Mouse (Mus musculus) MEL (cell line): Measurements from ENCODE around the gene Gm8909. TPM values are rescaled to one million over a fixed set of nuclear protein-coding genes. Genes with fewer than 3 reads are reported as not detected.
A peak's percentile ranks its signal among the peaks of the same experiment; 100 is the strongest.
"Not testable (repeated sequence)": the region's sequence is repeated elsewhere in the genome, so short reads cannot be mapped to it uniquely, and the experiment has no call there.

ENCODE experiments used
- DNase-seq: peaks from one replicate; pipeline ENCODE4 v3.0.0; 2011; ENCODE audit warnings: low read depth, low spot score
- H3K27ac ChIP-seq: 2 replicates; pipeline ENCODE4 v1.5.1; 2012; ENCODE audit warnings: low read depth, mild to moderate bottlenecking, control low read depth, low read length, moderate library complexity; ENCODE audit not compliant: control insufficient read depth
- H3K27me3 ChIP-seq, 2 experiments: fragments of 150-350 bp in 1 of 2; sonication (generic) in 1 of 2; 2 replicates each; pipeline ENCODE4 v1.6.1; 2012; ENCODE audit warnings: low read length in 2 of 2, mild to moderate bottlenecking in 2 of 2, improper control_type of control experiment in 1 of 2, moderate library complexity in 1 of 2; ENCODE audit not compliant: insufficient read depth in 2 of 2, control insufficient read depth in 1 of 2
- H3K36me3 ChIP-seq, 2 experiments: 2 replicates each; pipeline ENCODE4 v1.6.1; 2012 to 2014; ENCODE audit warnings: low read length in 2 of 2, improper control_type of control experiment in 1 of 2, inconsistent platforms in 1 of 2, mild to moderate bottlenecking in 1 of 2; ENCODE audit not compliant: insufficient read depth in 2 of 2, control insufficient read depth in 1 of 2
- H3K4me1 ChIP-seq, 2 experiments: fragments of 150-350 bp in 1 of 2; sonication (generic) in 1 of 2; 2 replicates each; pipeline ENCODE4 v1.6.1; 2012; ENCODE audit warnings: low read length in 2 of 2, improper control_type of control experiment in 1 of 2, mild to moderate bottlenecking in 1 of 2; ENCODE audit not compliant: insufficient read depth in 2 of 2, control insufficient read depth in 1 of 2
- H3K4me3 ChIP-seq, 2 experiments: fragments of 150-350 bp in 1 of 2; sonication (generic) in 1 of 2; 2 replicates each; pipeline ENCODE4 v1.5.1; 2012; ENCODE audit warnings: low read depth in 2 of 2, low read length in 2 of 2, mild to moderate bottlenecking in 2 of 2, moderate library complexity in 2 of 2, control low read depth in 1 of 2, improper control_type of control experiment in 1 of 2; ENCODE audit not compliant: control insufficient read depth in 1 of 2, insufficient read depth in 1 of 2
- H3K79me2 ChIP-seq: 2 replicates; pipeline ENCODE4 v1.6.1; 2012; ENCODE audit warnings: mild to moderate bottlenecking, low read length, moderate library complexity; ENCODE audit not compliant: control insufficient read depth, poor library complexity, insufficient read depth
- H3K9ac ChIP-seq: 2 replicates; pipeline ENCODE4 v1.6.1; 2012; ENCODE audit warnings: low read depth, mild to moderate bottlenecking, control low read depth, low read length, moderate library complexity; ENCODE audit not compliant: control insufficient read depth, poor library complexity, severe bottlenecking
- H3K9me3 ChIP-seq: fragments of 150-350 bp; sonication (generic); replicated peaks from 2 replicates; pipeline ENCODE4 v1.6.1; 2012; ENCODE audit warnings: mild to moderate bottlenecking, low read length, improper control_type of control experiment, moderate library complexity; ENCODE audit not compliant: insufficient read depth
- polyA plus RNA-seq, 2 experiments: library from polyadenylated mRNA; stranded (reverse) in 1 of 2; unstranded in 1 of 2; fragments of >175 nt in 1 of 2; fragments of >200 nt in 1 of 2; gene quantifications; 2 replicates each; pipeline versions ENCODE4 v1.2.1 to v1.2.4; 2012; ENCODE audit warnings: low replicate concordance in 2 of 2, low read depth in 1 of 2; ENCODE audit not compliant: insufficient read length in 2 of 2, insufficient read depth in 1 of 2, missing spikeins in 1 of 2
- total RNA-seq: library from RNA; depleted of rRNA; stranded (reverse); fragments of 300-350 nt; gene quantifications from 2 replicates; pipeline ENCODE4 v1.2.3, GENCODE M21; 2012; rRNA removed

Gm8909 gene
- total and polyA plus RNA-seq, 3 experiments, result 3.0 TPM; not detected in 2

DNA sequence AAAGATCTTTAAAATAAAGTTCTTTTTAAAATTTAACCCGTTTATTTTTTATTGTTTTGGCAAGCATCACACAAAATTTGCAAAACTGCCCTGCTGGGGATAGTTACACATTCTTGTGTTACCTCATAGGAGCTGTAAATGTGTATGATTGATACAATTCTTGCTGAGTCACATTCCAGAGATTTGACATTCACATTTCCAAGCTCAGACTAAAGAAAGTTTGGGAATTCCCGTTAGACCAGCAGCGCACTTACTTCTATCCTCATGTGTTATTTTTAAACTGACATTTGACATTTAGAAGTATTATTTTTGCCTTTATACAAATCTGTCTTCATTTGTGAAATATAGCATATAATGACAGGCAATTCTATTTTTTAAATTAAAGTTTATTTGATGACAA lies 44.2 kb downstream of the Gm8909 start:
- not testable (repeated sequence) for H3K27ac ChIP-seq, DNase-seq, H3K9me3 ChIP-seq, H3K4me3 ChIP-seq, H3K79me2 ChIP-seq, H3K36me3 ChIP-seq, H3K4me1 ChIP-seq, H3K27me3 ChIP-seq, H3K9ac ChIP-seq

DNA sequence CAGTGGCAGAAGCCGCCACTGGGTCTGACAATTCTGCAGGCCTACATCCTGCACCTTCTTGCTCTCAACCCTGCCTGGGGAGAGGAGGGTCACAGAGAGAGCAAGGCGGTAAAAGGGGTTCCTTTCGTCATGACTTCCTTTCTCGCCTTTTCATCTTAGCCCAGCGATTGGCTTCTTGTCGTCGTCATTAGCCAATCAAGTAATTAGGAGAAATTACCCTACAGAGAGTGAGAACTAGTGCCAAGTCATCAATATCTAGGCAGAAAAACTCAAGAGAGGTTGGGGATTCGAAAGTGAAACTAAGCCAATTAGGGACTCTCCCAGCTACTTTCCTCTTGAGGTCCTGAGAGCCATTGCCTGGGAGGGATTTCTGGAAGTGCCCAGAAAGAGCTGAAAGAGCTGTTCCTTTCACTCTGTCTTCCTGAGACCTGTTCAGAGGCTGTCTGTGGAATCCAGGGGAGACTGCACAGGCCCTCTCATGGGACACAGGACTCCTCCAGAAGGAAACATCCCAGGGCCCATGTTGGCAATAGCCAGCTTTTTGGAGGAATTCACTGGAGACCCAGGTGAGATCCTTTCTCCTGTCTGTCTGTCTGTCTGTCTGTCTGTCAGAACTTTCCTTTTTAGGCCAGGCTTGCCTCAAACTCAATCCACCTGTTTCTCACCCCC lies 46.9 kb downstream of the Gm8909 start, which contains the start of gene Gm19684:
Gene Gm19684, plus strand, starts transcription at position 327 of the 669 bp plus-strand sequence.
- H3K27me3 ChIP-seq, H3K9me3 ChIP-seq, H3K79me2 ChIP-seq, H3K4me1 ChIP-seq, H3K36me3 ChIP-seq: not testable (repeated sequence)
- Histone ChIP-seq H3K27ac (peak within 1 kb of the TSS; percentile 45; the same call in 1 of the 2 replicates), H3K4me3 (peak within 1 kb of the TSS; percentile 58 to 62), H3K9ac (peak within 1 kb of the TSS; percentile 34)
- DNase-seq, result peak; percentile 76

DNA sequence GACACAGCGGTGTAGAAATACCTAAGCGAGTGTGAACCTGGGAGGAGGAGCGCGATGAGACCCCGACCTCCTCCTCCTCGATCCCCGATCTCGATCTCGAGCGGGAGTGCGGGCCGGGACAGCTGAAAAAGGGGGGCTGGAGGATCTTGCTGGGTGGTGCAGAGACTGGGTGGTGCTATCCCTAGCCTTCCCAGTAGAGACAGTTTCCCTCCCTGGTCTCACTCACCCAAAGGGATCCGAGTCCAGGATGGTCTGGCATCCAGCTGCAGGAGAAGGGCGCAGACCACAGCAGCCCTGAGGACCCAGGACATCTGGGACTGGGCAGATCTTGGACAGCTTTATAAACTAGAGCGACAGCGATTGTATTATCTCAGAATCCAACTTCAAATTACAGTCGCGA lies 47.5 kb downstream of the Gm8909 start:
- H3K27ac ChIP-seq, result peak overlapping the region; percentile 45; the same call in 1 of the 2 replicates
- not testable (repeated sequence) for H3K9me3 ChIP-seq, DNase-seq, H3K36me3 ChIP-seq, H3K79me2 ChIP-seq, H3K27me3 ChIP-seq, H3K4me1 ChIP-seq
- peak overlapping the region; percentile 58 to 62 for H3K4me3 ChIP-seq
- peak overlapping the region; percentile 31 for H3K9ac ChIP-seq

DNA sequence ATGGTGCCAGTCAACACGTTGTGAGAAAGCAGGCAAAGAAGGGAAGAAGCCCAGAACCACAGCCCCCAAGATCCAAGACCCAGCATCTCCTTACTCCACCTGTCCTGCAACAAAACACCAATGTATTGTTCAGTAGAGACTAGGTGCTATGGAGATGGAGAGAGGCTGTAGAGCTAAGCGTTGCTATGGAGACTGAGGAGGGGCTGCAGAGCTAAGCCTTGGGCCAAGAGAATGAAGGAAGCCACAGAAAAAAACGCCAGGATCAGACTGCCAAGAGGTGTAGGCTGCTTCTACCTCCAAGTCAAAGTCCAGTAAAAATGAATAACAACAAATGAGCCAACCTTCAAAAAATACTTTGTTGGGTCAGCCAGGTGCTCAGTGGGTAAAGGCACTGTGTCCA lies 51.8 kb downstream of the Gm8909 start:
- not testable (repeated sequence) for H3K9me3 ChIP-seq, H3K9ac ChIP-seq, DNase-seq, H3K79me2 ChIP-seq, H3K36me3 ChIP-seq, H3K27ac ChIP-seq, H3K4me1 ChIP-seq, H3K4me3 ChIP-seq, H3K27me3 ChIP-seq

Other genes with a start within 250 kb of the Gm8909 start
- gene Abcf1, start 198.8 kb downstream of the Gm8909 start, total RNA-seq, result 137 and 142 TPM in 2 replicates
- 100 to 1,000 TPM in 1 of 2 experiments, not detected in 1; 312 TPM for gene Abcf1, start 198.8 kb downstream of the Gm8909 start, polyA plus RNA-seq
- 50.7 and 57.1 TPM in 2 replicates for gene Gnl1, start 188.7 kb downstream of the Gm8909 start, total RNA-seq
- 10 to 100 TPM in 1 of 2 experiments, not detected in 1; 98.5 TPM for gene Gnl1, start 188.7 kb downstream of the Gm8909 start, polyA plus RNA-seq
- gene Prr3, start 188.3 kb downstream of the Gm8909 start, total RNA-seq, result 12.2 and 13.8 TPM in 2 replicates
- 10 to 100 TPM in 1 of 2 experiments, not detected in 1; 48.1 TPM for gene Prr3, start 188.3 kb downstream of the Gm8909 start, polyA plus RNA-seq
- gene H2-T24, start 148.0 kb downstream of the Gm8909 start, total RNA-seq, result 25.4 and 25.9 TPM in 2 replicates
- 10 to 100 TPM in 1 of 2 experiments, not detected in 1; 14.1 TPM for gene H2-T24, start 148.0 kb downstream of the Gm8909 start, polyA plus RNA-seq
- 18.3 and 20.3 TPM in 2 replicates for gene H2-T23, start 135.7 kb downstream of the Gm8909 start, total RNA-seq
- gene H2-T23, start 135.7 kb downstream of the Gm8909 start, polyA plus RNA-seq, result 10 to 100 TPM in 1 of 2 experiments, not detected in 1; 12.2 TPM
- 22.5 and 27.0 TPM in 2 replicates for gene H2-T22, start 125.8 kb downstream of the Gm8909 start, total RNA-seq
- gene H2-T22, start 125.8 kb downstream of the Gm8909 start, polyA plus RNA-seq, result 10 to 100 TPM in 1 of 2 experiments, not detected in 1; 45.5 TPM
- gene Gm6034, start 125.6 kb downstream of the Gm8909 start, total RNA-seq, result not detected in 2 replicates
- gene Gm6034, start 125.6 kb downstream of the Gm8909 start, polyA plus RNA-seq, result under 1 TPM in 1 of 2 experiments, not detected in 1; 0.11 TPM
- gene Gm11127, start 110.2 kb downstream of the Gm8909 start, total RNA-seq, result 5.8 and 6.4 TPM in 2 replicates
- 1 to 10 TPM in 1 of 2 experiments, not detected in 1; 1.5 TPM for gene Gm11127, start 110.2 kb downstream of the Gm8909 start, polyA plus RNA-seq
- not detected in 2 replicates for gene Gm19684, start 46.9 kb downstream of the Gm8909 start, total RNA-seq
- gene Gm19684, start 46.9 kb downstream of the Gm8909 start, polyA plus RNA-seq, result not detected
- not detected in 2 replicates for gene Gm7030, start 39.1 kb downstream of the Gm8909 start, total RNA-seq
- not detected for gene Gm7030, start 39.1 kb downstream of the Gm8909 start, polyA plus RNA-seq
- not detected in 2 replicates for gene H2-T3, start 21.8 kb upstream of the Gm8909 start, total RNA-seq
- not detected for gene H2-T3, start 21.8 kb upstream of the Gm8909 start, polyA plus RNA-seq
- 57.8 and 63.8 TPM in 2 replicates for gene Rpp21, start 89.5 kb upstream of the Gm8909 start, total RNA-seq
- gene Rpp21, start 89.5 kb upstream of the Gm8909 start, polyA plus RNA-seq, result 100 to 1,000 TPM in 1 of 2 experiments, not detected in 1; 116 TPM
- gene Trim39, start 103.7 kb upstream of the Gm8909 start, total RNA-seq, result 9.4 and 13.5 TPM in 2 replicates
- gene Trim39, start 103.7 kb upstream of the Gm8909 start, polyA plus RNA-seq, result 10 to 100 TPM in 1 of 2 experiments, not detected in 1; 16.0 TPM
- gene H2-M10.2, start 118.0 kb upstream of the Gm8909 start, total RNA-seq, result not detected in 2 replicates
- gene H2-M10.2, start 118.0 kb upstream of the Gm8909 start, polyA plus RNA-seq, result not detected
- not detected in 2 replicates for gene H2-M10.1, start 157.6 kb upstream of the Gm8909 start, total RNA-seq
- gene H2-M10.1, start 157.6 kb upstream of the Gm8909 start, polyA plus RNA-seq, result not detected
- not detected in 2 replicates for gene H2-M10.3, start 199.9 kb upstream of the Gm8909 start, total RNA-seq
- not detected for gene H2-M10.3, start 199.9 kb upstream of the Gm8909 start, polyA plus RNA-seq